Mouse (Mus musculus): ENCODE data around the gene Macrod2.

DNA sequence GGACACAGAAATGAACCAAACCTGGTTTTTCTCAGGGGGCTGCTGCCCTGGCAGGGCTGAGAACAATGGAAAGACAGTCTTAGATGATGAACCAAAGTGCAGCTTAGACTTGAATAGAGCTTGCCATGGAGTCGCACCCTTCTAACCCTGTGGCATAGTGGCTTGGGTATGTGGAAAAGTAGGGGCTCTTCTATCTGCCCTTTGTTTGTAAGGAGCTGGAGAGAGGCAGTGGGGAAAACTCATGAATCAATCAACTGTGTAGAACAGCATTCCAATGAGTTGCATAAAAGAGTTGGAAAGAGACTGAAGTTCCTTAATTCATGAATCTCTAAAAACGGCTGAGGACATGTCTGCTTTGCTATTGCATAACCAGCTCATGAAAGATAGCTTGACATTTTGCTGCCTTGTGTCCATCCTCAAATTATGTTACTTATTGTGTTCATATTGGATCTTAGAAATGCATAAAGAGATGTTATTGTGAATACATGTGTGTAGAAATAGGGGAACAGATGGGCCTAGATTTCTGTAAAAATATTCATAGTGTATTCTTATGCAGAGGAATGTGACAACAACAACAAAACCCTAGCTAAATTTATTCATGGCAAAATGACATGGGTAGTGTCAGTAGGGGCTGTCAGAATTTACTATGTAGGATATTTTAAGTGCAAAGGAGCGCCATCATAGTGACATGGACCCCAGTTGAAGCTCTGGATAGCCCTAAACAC, 197.6 kb downstream of the Macrod2 start:
- no peak for TF ChIP-seq CTCF (IDR thresholded peaks at IDR 0.05; ENCODE audit: extremely low read depth, insufficient read length, insufficient replicate concordance, low read depth, low read length)
- TF ChIP-seq POLR2A (IDR thresholded peaks at IDR 0.05; ENCODE audit: low read depth, low read length), result no peak
